Mouse (Mus musculus): ENCODE data around the gene Myh14.

The Myh14 gene

GRCm38 (mm10) chr7:44597666-44598065 lies 73.0 kb downstream of the Myh14 start:
- DNase-seq = no peak

- no peak for DNase-seq
These were observed 73.6 kb downstream of the Myh14 start for GRCm38 (mm10) chr7:44596996-44597538.

- DNase-seq = no peak
These were observed 74.6 kb downstream of the Myh14 start for GRCm38 (mm10) chr7:44596051-44596450.

- no peak for DNase-seq
These were observed 75.5 kb downstream of the Myh14 start for GRCm38 (mm10) chr7:44595131-44595561.

- DNase-seq = no peak
These were observed 76.4 kb downstream of the Myh14 start for GRCm38 (mm10) chr7:44594291-44594690.

GRCm38 (mm10) chr7:44593775-44594174 lies 76.9 kb downstream of the Myh14 start:
- peak; percentile 82 to 87 for DNase-seq

- DNase-seq = no peak
These were observed 77.6 kb downstream of the Myh14 start for GRCm38 (mm10) chr7:44593051-44593450.

GRCm38 (mm10) chr7:44591348-44592116 lies 79.1 kb downstream of the Myh14 start:
- DNase-seq = peak in 1 of 2 experiments; percentile 58

- DNase-seq = peak; percentile 96 to 99
These were observed 80.0 kb downstream of the Myh14 start, which contains the start of gene Kcnc3 for GRCm38 (mm10) chr7:44590402-44591347. Gene Kcnc3, plus strand, starts transcription at chr7:44590664.

GRCm38 (mm10) chr7:44589946-44590345 lies 80.7 kb downstream of the Myh14 start:
- peak; percentile 43 to 74 for DNase-seq

GRCm38 (mm10) chr7:44589149-44589548 lies 81.5 kb downstream of the Myh14 start:
- peak; percentile 91 to 96 for DNase-seq

GRCm38 (mm10) chr7:44588338-44588737 lies 82.3 kb downstream of the Myh14 start:
- DNase-seq = no peak

GRCm38 (mm10) chr7:44587676-44588075 lies 83.0 kb downstream of the Myh14 start:
- no peak for DNase-seq

- no peak for DNase-seq
These were observed 83.7 kb downstream of the Myh14 start for GRCm38 (mm10) chr7:44586930-44587329.

GRCm38 (mm10) chr7:44586518-44586917 lies 84.1 kb downstream of the Myh14 start:
- no peak for DNase-seq

- DNase-seq = no peak
These were observed 85.0 kb downstream of the Myh14 start for GRCm38 (mm10) chr7:44585606-44586005.

- DNase-seq = no peak
These were observed 85.7 kb downstream of the Myh14 start for GRCm38 (mm10) chr7:44584921-44585320.

GRCm38 (mm10) chr7:44584265-44584804 lies 86.3 kb downstream of the Myh14 start:
- no peak for DNase-seq

GRCm38 (mm10) chr7:44583146-44583545 lies 87.5 kb downstream of the Myh14 start:
- no peak for DNase-seq

GRCm38 (mm10) chr7:44582709-44583108 lies 87.9 kb downstream of the Myh14 start:
- DNase-seq = no peak

- no peak for DNase-seq
These were observed 89.0 kb downstream of the Myh14 start for GRCm38 (mm10) chr7:44581637-44582036.

GRCm38 (mm10) chr7:44576333-44576844 lies 94.3 kb downstream of the Myh14 start:
- no peak for DNase-seq
